Mouse (Mus musculus): ENCODE data around the gene Defb20. TPM values are rescaled to one million over a fixed set of nuclear protein-coding genes. Genes with fewer than 3 reads are reported as not detected.

The Defb20 gene
- polyA plus RNA-seq, 1 experiment from 2014 or later = 0.17 TPM

GRCm38 (mm10) chr2:152503950-152504349, 27.1 kb downstream of the Defb20 start:
- ATAC-seq (replicated peaks; ENCODE audit: low FRiP score, low read depth) = no peak
- WGBS = 79% methylated on average over 2 of the region's 2 CpGs
- DNase-seq (ENCODE audit: low spot score) = no peak
- Histone ChIP-seq H3K4me2 (ENCODE audit: low read length) (no peak overlapping the region), H3K27ac (no peak overlapping the region), H3K9ac (ENCODE audit: low read depth, low read length) (no peak overlapping the region), H3K9me3 (replicated peaks; ENCODE audit: low read length) (no peaks in the 10 kb centered on the region), H3K36me3 (ENCODE audit: insufficient read depth, low read length) (no peaks in the 10 kb centered on the region), H3K4me3 (replicated peaks; ENCODE audit: low read depth, low read length) (no peak overlapping the region), H3K27me3 (ENCODE audit: insufficient read depth, low read length) (no peaks in the 10 kb centered on the region), H3K4me1 (replicated peaks; ENCODE audit: insufficient read depth, low read length) (no peaks in the 10 kb centered on the region)
- TF ChIP-seq CTCF (IDR thresholded peaks at IDR 0.05; ENCODE audit: low read depth) = no peak

DNA sequence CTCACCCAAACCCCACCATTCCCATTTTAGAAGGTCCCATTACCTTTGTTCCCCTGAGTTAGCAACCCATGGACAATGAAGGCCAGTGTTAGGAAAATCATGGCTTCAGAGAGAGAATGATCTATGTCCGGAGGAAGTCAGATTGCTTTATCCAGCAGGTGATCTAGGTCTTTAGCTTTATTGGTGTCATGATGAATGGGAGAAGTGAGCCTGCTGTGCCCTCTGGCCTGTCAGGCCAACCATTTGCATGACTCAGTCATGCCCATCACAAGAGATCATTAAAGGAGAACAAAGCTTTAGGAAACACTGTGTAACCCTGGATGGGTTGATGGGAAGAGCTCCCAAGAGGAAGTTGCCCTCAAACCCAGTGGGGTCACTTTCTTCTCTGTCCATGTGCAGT, 34.7 kb downstream of the Defb20 start, which contains the start of gene Defb26:
Defb26 (minus strand) TSS at position 101 of the 400 bp plus-strand sequence.
- no peaks in the 10 kb centered on the region for H3K9me3 ChIP-seq (replicated peaks; ENCODE audit: low read length)
- no peaks in the 10 kb centered on the region for H3K36me3 ChIP-seq (ENCODE audit: insufficient read depth, low read length)
- no peaks in the 10 kb centered on the region for H3K27me3 ChIP-seq (ENCODE audit: insufficient read depth, low read length)
- DNase-seq (ENCODE audit: low spot score) = no peak
- no peak for TF ChIP-seq CTCF (IDR thresholded peaks at IDR 0.05; ENCODE audit: low read depth)
- no peak within 1 kb of the TSS for H3K27ac ChIP-seq
- H3K4me3 ChIP-seq (replicated peaks; ENCODE audit: low read depth, low read length) = no peak within 1 kb of the TSS
- H3K9ac ChIP-seq (ENCODE audit: low read depth, low read length) = no peak within 1 kb of the TSS
- H3K4me1 ChIP-seq (replicated peaks; ENCODE audit: insufficient read depth, low read length) = no peaks in the 10 kb centered on the region
- no peak for ATAC-seq (replicated peaks; ENCODE audit: low FRiP score, low read depth)
- WGBS = 70% methylated on average over 1 of the region's 1 CpGs
- no peak within 1 kb of the TSS for H3K4me2 ChIP-seq (ENCODE audit: low read length)

DNA sequence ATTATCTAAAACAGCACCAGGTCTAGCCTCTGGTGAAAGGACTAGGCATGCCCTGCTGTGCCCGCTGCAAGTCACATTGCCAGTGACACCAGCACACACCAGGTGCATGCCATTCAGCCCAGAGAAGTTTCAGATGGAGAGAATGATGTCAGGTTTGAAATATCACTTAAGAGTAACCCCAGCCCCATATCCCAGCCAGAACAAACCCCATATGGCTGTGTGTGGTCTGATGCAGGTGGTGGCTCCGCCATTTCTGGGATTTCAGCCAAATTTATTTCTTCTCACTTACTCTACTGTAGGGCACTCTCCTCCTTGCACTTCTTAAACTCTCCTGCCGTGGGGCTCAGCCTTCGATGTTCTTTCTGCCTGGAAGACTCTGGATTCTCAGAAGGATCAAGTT, 39.2 kb downstream of the Defb20 start:
- H3K9ac ChIP-seq (ENCODE audit: low read depth, low read length) = no peak overlapping the region
- H3K4me2 ChIP-seq (ENCODE audit: low read length) = no peak overlapping the region
- DNase-seq (ENCODE audit: low spot score) = peak; percentile 31
- H3K27me3 ChIP-seq (ENCODE audit: insufficient read depth, low read length) = no peaks in the 10 kb centered on the region
- 29% methylated on average over 4 of the region's 4 CpGs for WGBS
- H3K9me3 ChIP-seq (replicated peaks; ENCODE audit: low read length) = no peaks in the 10 kb centered on the region
- no peak; the same call in 1 of the 2 replicates for ATAC-seq (replicated peaks; ENCODE audit: low FRiP score, low read depth)
- H3K36me3 ChIP-seq (ENCODE audit: insufficient read depth, low read length) = no peaks in the 10 kb centered on the region
- no peak overlapping the region for H3K4me3 ChIP-seq (replicated peaks; ENCODE audit: low read depth, low read length)
- no peaks in the 10 kb centered on the region for H3K4me1 ChIP-seq (replicated peaks; ENCODE audit: insufficient read depth, low read length)
- no peak overlapping the region for H3K27ac ChIP-seq
- TF ChIP-seq CTCF (IDR thresholded peaks at IDR 0.05; ENCODE audit: low read depth) = no peak

DNA sequence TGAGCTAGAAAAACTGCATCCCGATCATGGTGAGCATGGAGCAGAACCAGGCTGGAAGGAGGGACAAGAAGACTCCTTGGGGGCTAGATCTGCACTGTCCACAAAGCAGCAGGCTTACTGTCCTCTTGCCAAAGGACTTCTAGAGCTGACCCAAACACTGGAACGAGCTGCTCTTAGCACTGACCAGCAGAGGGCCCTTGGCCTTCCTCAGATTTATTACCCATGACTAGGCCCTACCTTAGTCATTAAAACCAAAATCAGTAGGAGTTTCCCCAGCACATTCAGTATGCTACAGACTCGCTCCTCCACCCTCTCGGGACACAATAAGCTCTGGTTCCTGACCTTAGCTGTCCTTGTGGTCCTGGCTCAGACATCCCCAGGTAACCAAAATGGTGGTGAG, 41.1 kb downstream of the Defb20 start, which contains the start of gene Defb28:
Defb28 (plus strand) TSS at position 275 of the 400 bp plus-strand sequence.
- peak; percentile 46; the same call in 1 of the 2 replicates for ATAC-seq (replicated peaks; ENCODE audit: low FRiP score, low read depth)
- no peak within 1 kb of the TSS for H3K27ac ChIP-seq
- no peaks in the 10 kb centered on the region for H3K27me3 ChIP-seq (ENCODE audit: insufficient read depth, low read length)
- TF ChIP-seq CTCF (IDR thresholded peaks at IDR 0.05; ENCODE audit: low read depth) = peak; percentile 64
- DNase-seq (ENCODE audit: low spot score) = peak; percentile 67
- no peaks in the 10 kb centered on the region for H3K9me3 ChIP-seq (replicated peaks; ENCODE audit: low read length)
- no peaks in the 10 kb centered on the region for H3K4me1 ChIP-seq (replicated peaks; ENCODE audit: insufficient read depth, low read length)
- H3K9ac ChIP-seq (ENCODE audit: low read depth, low read length) = no peak within 1 kb of the TSS
- WGBS = 36% methylated on average over 4 of the region's 4 CpGs
- H3K4me2 ChIP-seq (ENCODE audit: low read length) = no peak within 1 kb of the TSS
- no peak within 1 kb of the TSS for H3K4me3 ChIP-seq (replicated peaks; ENCODE audit: low read depth, low read length)
- H3K36me3 ChIP-seq (ENCODE audit: insufficient read depth, low read length) = no peaks in the 10 kb centered on the region

Other genes starting within 250 kb of the Defb20 start
- 30.4 and 31.7 TPM in 2 replicates for gene Tbc1d20, start 183.2 kb upstream of the Defb20 start, polyA plus RNA-seq (2015; fragmentation: Nextera tagmentation; extraction: Ambion mirVana)
- gene Rbck1, start 144.4 kb upstream of the Defb20 start, polyA plus RNA-seq (2015; fragmentation: Nextera tagmentation; extraction: Ambion mirVana) = 67.6 and 68.4 TPM in 2 replicates
- gene Trib3, start 133.0 kb upstream of the Defb20 start, polyA plus RNA-seq (2015; fragmentation: Nextera tagmentation; extraction: Ambion mirVana) = 0.79 and 1.1 TPM in 2 replicates
- gene Nrsn2, start 100.4 kb upstream of the Defb20 start, polyA plus RNA-seq (2015; fragmentation: Nextera tagmentation; extraction: Ambion mirVana) = 0.60 and 0.68 TPM in 2 replicates
- gene Sox12, start 79.0 kb upstream of the Defb20 start, polyA plus RNA-seq (2015; fragmentation: Nextera tagmentation; extraction: Ambion mirVana) = 8.2 and 9.2 TPM in 2 replicates
- 28.3 and 31.0 TPM in 2 replicates for gene Zcchc3, start 62.0 kb upstream of the Defb20 start, polyA plus RNA-seq (2015; fragmentation: Nextera tagmentation; extraction: Ambion mirVana)
- 0.76 and 0.92 TPM in 2 replicates for gene 6820408C15Rik, start 61.5 kb upstream of the Defb20 start, polyA plus RNA-seq (2015; fragmentation: Nextera tagmentation; extraction: Ambion mirVana)
- gene Defb23, start 12.4 kb upstream of the Defb20 start, polyA plus RNA-seq (2015; fragmentation: Nextera tagmentation; extraction: Ambion mirVana) = not detected in 2 replicates
- not detected in 2 replicates for gene Defb22, start 13.1 kb downstream of the Defb20 start, polyA plus RNA-seq (2015; fragmentation: Nextera tagmentation; extraction: Ambion mirVana)
- gene Defb26, start 34.6 kb downstream of the Defb20 start, polyA plus RNA-seq (2015; fragmentation: Nextera tagmentation; extraction: Ambion mirVana) = 0.27 TPM in 1 of 2 replicates, not detected in the other
- gene Defb28, start 41.2 kb downstream of the Defb20 start, polyA plus RNA-seq (2015; fragmentation: Nextera tagmentation; extraction: Ambion mirVana) = 1.1 and 1.8 TPM in 2 replicates
- 48.4 and 64.8 TPM in 2 replicates for gene Defb29, start 63.0 kb downstream of the Defb20 start, polyA plus RNA-seq (2015; fragmentation: Nextera tagmentation; extraction: Ambion mirVana)
- gene Gm17416, start 92.3 kb downstream of the Defb20 start, polyA plus RNA-seq (2015; fragmentation: Nextera tagmentation; extraction: Ambion mirVana) = 4.4 and 6.1 TPM in 2 replicates
- gene Defb21, start 95.7 kb downstream of the Defb20 start, polyA plus RNA-seq (2015; fragmentation: Nextera tagmentation; extraction: Ambion mirVana) = not detected in 2 replicates
- gene Defb19, start 103.2 kb downstream of the Defb20 start, polyA plus RNA-seq (2015; fragmentation: Nextera tagmentation; extraction: Ambion mirVana) = 120 and 136 TPM in 2 replicates
- gene Defb45, start 122.3 kb downstream of the Defb20 start, polyA plus RNA-seq (2015; fragmentation: Nextera tagmentation; extraction: Ambion mirVana) = not detected in 2 replicates
- 2.1 and 3.6 TPM in 2 replicates for gene Defb36, start 127.3 kb downstream of the Defb20 start, polyA plus RNA-seq (2015; fragmentation: Nextera tagmentation; extraction: Ambion mirVana)
- 26.4 and 39.6 TPM in 2 replicates for gene Defb25, start 146.0 kb downstream of the Defb20 start, polyA plus RNA-seq (2015; fragmentation: Nextera tagmentation; extraction: Ambion mirVana)
- gene Rem1, start 149.9 kb downstream of the Defb20 start, polyA plus RNA-seq (2015; fragmentation: Nextera tagmentation; extraction: Ambion mirVana) = 48.3 and 55.1 TPM in 2 replicates
- gene H13, start 192.4 kb downstream of the Defb20 start, polyA plus RNA-seq (2015; fragmentation: Nextera tagmentation; extraction: Ambion mirVana) = 160 and 162 TPM in 2 replicates
- gene Mcts2, start 210.0 kb downstream of the Defb20 start, polyA plus RNA-seq (2015; fragmentation: Nextera tagmentation; extraction: Ambion mirVana) = 33.9 and 36.6 TPM in 2 replicates